Mouse (Mus musculus) natural killer cell, adult 2 months (primary cell): Measurements from ENCODE around the gene Twf1.
A peak's percentile ranks its signal among the peaks of the same experiment; 100 is the strongest.

Experiments used
- DNase-seq, 2 experiments: peaks; one replicate each; pipeline ENCODE4 v3.0.0; 2022; ENCODE audit warnings: low spot score in 2 of 2

The Twf1 gene

DNA sequence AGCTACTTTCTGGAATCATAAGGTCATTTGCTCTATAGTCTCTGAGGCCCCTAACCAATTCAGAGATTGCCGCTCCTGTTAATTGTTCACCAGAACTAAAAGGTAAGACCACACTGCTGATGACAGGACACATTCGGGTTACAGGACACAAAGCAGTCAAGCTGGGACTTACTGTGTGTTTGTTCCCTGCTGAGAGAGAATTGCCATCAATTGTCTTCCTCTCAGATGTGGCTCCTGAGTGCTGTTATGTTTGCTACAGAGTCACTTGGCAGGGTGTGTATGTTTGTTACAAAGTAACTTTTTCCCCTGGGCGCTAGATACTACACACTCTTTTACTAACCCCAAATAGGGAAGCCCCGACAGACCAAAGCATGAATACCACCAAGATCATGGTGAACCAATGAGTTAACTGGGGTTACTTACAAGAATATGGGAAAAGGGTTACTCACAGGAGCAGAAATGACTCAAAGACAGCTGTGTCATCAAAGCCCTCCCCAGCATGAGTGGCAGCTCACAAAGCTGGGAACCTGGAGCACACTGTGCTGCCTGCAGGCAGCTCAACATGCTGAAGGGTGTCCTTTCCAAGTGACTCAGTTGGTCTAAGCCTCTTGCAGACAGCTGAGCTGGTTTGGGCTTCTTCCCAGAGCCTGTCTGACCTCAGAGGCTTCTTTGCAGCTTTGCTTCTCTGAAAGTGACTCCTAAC lies 15.0 kb downstream of the Twf1 start:
- DNase-seq = no peak

DNA sequence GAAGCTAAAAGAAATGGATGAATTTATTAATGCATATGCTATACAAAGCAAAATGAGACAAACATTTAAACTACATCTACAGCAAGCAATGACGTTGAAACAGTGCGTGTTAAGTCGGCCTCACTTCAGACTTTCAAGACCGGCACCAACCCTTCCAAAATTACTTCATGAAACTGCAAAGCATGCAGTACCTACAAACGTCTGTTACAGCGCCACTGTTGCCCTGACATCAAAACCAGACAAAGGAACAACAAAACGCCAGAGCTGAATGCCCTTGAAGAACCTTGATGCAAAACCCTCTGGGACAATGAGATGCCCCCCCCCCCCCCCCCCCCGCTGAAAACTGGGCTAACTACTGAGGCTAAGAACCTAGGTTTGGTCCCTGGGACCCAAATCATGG lies 16.9 kb downstream of the Twf1 start:
- no peak for DNase-seq

DNA sequence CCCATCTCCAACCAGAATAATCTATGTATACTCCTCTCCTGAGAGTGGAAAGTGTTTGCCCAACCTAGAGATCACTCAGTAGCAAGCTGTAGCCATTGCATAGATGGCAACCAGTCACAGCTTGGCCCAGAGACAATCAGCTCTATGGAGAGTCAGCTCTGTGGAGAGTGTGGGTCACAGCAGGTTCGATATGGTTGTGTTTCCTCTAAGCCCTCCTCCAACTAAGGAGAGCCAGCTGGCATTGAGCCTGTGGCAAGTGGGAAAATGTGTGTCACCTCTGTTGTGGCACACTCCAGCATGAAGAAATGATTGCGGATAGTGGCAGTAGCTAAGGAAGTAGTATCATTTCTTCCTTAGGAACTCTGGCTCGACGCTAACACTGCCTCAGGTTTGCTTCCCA lies 18.2 kb downstream of the Twf1 start:
- no peak for DNase-seq

DNA sequence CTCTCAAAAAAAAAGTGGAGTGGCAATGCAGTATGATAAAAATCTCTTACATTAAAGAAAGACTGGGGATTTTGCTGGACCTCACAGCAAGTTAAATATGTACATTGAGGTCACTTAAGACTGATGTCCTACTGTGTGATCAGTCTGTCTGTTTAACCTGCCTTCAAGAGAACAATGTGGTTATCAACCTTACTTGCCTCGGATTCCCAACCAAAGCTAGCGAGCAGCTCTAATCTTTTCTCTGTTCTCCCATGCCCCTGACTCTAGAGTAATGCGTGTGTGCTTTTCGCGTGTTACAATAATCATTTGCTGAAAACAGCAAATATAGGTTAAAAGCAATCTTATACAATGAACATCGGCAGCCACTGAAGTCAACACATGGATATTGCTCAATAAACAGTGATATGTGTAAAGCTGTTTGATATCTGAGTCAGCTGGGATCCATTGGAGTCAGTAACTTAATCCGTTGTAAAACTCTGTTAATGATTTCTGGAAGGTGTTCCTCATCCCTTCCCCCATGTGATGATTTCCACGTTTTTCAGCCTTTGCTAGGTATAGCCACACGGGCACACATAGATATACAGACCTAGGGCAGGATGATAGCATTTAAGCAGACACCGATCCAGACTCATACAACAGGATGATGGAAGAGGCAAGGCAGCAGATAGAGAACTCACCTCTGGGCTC lies 21.1 kb downstream of the Twf1 start:
- no peak for DNase-seq

DNA sequence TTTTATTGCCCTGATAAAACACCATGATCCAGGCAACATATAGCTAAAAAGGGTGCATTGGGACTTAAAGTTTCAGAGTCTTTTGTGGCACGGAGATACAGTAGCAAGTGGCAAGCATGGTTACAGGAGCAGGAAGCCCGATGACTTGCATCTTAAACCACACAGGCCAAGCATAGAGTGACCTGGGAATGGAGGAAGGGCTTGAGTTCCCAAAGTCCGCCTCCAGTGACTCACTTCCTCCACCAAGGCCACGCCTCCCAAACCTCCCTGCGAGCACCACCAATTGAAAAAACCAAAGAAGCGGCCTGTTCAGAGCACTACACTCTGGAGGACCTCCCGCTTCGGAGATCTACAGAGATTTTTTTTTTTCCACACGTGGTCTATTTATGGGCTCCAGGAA lies 23.8 kb downstream of the Twf1 start:
- DNase-seq = peak; percentile 18 to 37

DNA sequence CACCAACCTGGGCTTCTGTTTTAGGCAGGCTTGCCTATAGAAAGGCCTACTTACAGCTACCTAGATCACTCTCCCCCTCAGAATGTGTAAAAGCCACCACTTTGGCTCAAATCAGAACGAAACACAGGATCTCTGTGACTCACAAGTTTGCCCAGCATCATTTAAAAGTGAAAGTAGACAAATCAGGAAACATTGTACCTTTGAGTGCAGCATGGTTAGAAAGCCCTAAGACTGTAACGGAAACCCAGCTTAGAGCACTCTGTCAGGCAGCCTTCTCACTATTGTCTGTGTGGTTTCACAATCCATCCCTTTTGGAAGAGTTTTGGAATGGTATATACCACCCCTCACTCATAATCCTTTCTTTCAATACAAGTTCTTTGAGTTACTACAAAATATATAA lies 24.8 kb downstream of the Twf1 start:
- no peak for DNase-seq

DNA sequence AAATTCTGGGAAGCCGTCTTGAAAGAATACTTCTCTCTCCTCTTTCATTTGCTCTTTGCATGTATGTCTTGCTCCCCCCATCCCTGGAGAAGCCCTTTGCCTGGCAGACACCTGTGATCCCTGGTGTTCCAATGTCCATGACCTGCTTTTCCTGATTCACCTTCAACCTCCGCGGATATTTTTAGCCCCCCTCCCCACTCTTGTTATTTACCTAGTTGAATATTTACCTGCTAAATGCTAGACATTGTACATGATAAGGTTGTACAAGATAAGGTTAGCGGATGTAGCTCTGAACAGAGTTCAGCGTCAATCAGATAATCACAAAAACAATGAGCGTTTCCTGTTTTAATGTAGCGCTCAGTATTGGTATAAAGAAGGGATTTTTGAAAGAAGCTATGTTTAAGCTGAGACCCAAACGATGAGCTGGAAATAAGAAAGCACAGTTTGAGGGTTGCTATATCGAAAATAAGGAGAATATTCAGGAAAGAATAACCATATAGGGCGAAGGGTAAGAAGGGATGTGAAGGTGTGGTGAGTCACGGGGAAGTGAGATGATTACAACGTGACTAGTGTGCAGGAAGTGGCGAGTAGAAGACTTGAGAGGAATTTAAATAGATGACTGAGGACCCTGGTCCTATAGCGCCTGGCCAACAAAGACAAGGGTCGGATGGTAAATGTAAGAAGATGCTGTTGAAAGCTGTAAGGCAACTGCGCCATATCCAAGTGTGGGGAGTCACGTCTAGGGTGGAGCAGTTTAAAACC lies 30.6 kb downstream of the Twf1 start:
- DNase-seq = no peak

DNA sequence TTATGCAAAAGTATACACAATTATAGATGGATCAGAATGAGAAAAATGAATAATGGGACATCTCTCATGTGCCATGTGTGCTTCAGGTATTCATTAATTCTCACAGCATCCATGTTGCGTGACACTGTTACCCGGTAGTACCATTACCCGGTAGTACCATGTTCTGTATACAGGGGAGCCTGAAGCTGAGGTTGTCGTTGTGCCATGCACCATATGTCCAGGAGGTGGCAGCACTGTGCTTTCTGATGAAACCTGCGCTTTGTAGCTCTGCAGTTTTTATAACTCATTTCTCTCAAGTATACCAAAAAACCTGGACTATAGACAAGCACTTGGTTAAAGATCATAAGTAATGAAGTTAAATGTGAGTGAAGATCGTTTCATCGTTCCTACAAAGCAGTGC lies 32.2 kb downstream of the Twf1 start:
- DNase-seq = peak; percentile 74 to 83

DNA sequence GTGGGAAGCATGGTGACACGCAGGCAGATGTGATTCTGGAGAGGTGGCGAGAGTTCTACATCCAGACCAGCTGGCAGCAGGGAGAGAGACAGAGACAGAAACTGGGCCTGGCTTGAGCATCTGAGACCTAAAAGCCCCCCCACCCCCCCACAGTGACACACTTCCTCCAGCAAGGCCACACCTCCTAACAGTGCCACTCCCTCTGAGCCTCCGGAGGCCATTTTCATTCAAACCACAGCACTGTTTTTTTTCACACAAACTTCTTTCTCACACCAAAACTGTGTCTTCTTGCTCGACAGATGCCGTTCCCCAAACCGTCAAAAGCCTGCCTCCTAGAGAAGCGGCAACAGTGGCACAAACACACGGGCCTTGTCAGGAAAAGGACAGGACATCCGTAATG lies 36.2 kb downstream of the Twf1 start:
- no peak for DNase-seq

DNA sequence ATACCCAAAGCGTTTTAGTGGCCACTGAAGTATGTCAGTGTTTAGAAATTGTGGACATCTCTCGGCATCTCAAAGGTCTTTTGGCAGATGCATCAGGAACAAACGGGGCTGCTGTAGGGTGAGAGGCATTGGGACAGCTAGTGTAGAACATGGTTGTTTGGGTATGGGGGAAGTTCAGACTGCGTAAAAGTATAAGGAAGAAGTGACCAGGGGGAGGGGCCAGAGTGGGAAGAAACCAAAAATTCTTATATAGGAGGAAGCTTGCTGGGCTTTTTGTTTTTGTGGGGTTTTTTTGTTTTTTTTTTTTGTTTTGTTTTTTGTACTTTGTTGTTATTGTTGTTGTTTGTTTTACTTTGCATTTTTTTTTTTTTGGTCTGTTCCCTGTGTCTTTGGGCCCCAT lies 44.8 kb downstream of the Twf1 start:
- DNase-seq = no peak

DNA sequence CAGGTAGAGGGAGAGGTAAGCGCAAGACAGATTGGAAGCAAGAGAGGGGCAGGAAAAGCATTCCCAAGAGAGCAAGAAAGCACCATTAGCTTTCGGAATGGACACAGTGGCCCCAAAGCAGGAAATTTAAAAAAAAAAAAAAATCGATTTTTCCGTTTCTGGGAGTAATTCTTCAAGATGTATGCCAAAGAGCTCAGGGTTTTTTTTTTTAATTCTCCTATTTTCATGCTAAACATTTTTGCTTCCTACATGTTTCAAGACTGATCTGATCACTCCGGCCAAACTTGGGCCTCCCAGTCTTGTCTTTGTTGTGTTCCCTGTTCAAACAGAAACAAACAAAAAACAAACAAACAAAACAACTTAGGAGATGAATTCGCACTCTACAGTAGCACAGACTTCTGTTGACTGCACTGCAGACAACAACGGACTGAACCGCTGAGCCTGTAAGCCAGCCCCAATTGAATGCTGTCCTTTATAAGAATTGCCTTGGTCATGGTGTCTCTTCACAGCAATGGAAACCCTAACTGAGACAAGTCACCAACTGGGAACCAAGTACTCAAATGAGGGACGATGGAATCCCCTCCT lies 45.5 kb downstream of the Twf1 start:
- no peak for DNase-seq

DNA sequence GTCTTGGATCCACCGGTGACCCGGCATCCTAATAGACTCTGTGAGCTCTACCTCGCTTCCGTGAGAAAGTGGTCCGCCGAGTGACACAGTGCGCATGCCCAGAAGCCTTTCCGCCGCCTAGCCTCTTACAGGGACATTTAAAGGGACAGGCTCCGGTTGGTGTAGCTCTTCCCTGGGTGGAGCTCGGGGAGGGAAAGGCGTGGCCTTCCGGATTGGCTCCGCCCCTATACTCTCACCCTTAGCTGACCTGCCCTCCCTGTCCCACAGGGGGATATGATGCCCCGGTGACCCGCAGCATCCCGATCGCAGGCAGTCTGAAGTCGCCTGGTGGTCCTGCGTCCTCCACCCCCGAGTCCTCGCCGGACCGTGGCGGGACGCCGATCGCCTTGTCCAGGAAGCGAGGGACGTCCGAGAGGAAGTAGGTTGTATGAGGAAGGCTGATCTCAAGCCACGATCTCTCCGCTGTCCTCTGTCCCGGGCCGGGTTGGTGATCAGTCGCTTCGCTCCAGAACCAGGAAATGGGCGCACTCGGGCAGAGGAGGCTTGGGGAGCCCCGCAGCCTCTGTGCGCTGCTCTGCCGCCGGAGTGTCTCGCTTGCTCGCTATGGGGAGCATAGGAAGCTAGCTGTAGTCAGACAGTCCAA lies 46.2 kb downstream of the Twf1 start, which contains the start of the genes Pus7l and Irak4:
Gene Pus7l (minus strand): TSS at position 139 of the 643 bp plus-strand sequence.
Gene Irak4 (plus strand): TSS at position 235 of the 643 bp plus-strand sequence.
- peak; percentile 93 to 94 for DNase-seq

DNA sequence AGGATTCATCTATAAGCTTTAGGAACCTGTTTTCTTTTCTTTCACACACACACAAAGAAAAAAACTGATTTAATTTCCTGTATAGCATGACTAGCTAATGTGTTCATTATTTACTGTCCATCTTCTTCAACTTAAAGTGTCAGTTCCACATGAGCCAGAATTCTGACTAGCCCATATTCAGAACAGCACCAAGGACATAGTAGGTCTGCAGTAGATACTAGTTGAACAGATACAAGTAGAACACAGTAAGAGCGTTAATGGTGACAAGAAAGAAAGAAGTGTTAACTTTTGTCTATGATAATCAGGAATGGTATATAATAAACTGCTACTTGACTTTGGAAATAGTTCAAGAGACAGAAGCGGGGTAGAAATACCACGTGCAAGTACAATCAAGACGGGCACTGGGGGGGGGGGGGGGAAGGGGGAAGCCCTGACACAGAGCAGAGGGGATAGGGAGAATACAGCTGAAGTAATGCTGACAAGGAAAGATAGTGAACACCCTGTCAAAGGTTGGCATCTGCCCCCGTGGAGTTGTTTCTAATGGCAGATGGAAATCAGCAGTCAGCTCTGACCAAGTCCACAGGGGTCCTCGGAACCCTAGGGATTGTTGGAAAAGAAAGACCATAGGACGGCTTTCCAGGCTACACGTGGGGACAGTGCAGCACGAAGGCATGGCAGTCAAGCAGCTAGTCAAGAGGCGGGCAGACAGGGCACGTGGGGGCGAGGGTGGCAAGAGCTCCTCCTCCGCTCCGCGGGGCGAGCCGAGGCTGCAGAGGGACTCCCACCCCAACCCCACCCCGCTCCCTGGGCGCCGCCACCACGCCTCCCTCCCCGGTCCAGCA lies 46.9 kb downstream of the Twf1 start:
- no peak for DNase-seq

DNA sequence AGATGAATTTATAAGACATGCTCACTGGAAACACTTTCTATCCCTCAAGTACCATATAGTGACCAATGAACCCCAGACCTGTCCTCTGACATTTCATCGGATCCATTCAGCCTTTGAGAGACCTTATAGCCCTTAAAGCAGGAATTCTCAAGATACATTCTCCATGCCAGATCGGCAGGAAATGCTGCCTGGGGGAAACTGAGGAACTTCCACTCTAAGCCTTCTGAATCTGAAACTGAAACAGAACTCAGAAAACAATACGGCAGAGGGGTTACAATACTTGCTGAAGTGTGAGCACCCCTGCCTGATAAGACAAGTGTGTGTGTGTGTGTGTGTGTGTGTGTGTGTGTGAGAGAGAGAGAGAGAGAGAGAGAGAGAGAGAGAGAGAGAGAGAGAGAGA lies 50.4 kb downstream of the Twf1 start:
- DNase-seq = no peak

DNA sequence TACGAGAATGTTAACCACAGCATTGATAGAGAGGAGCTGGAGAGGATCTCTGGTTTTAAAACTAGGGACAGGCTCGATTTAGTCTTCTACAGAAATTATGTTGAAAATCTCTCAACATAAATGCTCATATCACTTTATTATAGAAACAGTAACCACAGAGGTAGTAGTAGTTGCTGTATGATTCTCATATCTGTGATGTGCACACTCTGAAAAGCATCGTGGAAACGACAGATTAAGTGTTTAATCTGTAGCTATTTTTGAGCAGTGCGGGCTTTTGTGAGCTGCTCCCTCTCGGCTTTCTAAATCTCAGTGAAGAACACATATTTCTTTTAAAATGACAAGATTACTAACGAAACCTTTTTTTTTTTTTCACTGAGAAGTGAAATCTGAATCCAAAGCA lies 54.2 kb downstream of the Twf1 start:
- DNase-seq = no peak

DNA sequence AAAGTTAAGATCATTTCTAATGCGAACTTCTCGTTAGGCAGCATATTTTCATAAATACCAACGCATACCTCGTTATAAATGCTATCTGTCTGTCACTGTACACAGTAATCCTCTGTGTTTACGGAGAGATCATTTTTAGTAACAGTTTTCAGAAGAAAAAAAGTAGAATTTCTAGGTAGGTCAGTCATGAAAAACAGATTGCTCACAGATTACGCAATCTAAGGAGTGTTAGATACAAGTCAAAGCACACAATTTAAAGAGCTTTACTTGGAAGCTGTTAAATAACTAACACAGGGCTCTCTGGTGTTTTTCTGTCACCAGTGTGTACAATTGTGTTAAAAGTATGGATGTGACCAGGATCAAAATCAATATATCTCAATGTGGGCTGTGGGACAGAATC lies 56.7 kb downstream of the Twf1 start:
- no peak for DNase-seq

DNA sequence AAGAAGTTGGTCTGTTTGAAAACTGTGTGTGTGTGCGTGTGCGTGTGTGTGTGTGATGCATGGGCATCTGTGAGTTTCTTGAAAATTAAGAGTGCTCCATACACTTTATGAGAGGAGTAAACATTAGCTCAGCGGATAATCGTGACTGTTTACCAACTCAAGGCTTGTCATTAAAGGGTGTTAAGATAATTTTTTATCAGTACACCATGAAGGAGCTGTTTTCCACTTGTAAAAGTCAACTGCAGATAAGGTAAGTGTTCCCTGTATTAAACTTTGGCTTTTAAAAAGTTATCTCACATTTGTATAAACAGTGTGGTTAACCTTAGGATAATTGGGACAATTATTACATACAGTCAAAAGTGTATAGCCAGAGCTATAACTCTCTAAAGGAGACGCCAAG lies 57.4 kb downstream of the Twf1 start:
- DNase-seq = no peak

DNA sequence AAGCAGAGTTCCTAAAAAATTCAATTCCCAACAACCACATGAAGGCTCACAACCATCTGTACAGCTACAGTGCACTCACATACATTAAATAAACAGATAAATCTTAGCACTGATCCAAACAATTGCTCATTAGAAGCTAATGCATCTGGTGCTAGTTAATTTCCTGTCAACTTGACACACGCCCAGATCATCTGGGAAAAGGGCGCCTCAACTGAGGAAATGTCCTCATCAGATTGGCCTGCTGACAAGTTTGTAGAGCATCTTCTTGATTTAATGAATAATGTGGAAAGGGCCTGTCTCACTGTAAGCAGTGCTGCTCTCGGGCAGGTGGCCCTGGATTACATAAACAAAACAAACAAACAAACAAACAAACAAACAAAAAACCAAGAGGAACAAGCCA lies 59.2 kb downstream of the Twf1 start:
- no peak for DNase-seq
